In genomic region chr9:21715298-21715697, GRCm38 (mm10) we compare ENCODE assay signal across 9 mouse cellular contexts. TPM values are rescaled to one million over a fixed set of nuclear protein-coding genes. Genes with fewer than 3 reads are reported as not detected.
DNase-seq lines count a peak whose midpoint lies in the region; ATAC-seq lines count a peak whose summit lies in the region.
"Had no signal": no experiment of that assay in that cellular context is flagged by ENCODE, and none has a peak within 500 bp of the region (broad histone marks: within the 10 kb centered on the region; RNA-seq: fewer than 3 reads in every experiment).

No protein-coding gene starts in this region.

- no peaks in the 10 kb centered on the region for H3K36me3 ChIP-seq in kidney, embryonic 14.5 days (ENCODE audit: control insufficient read depth, insufficient read depth, low read length)
- no peaks in the 10 kb centered on the region for H3K36me3 ChIP-seq in intestine, embryonic 15.5 days
- 0 out of 2 replicates have a peak, but pooled peaks cover 2% of the 10 kb centered on the region for H3K36me3 ChIP-seq in forebrain, embryonic 14.5 days (ENCODE audit: control insufficient read depth, insufficient read depth, low read length)
- H3K36me3 ChIP-seq in midbrain, embryonic 14.5 days (ENCODE audit: control insufficient read depth, insufficient read depth, low read length), result no peaks in the 10 kb centered on the region
- no peaks in the 10 kb centered on the region for H3K36me3 ChIP-seq in hindbrain, embryonic 11.5 days (ENCODE audit: control insufficient read depth, insufficient read depth, low read length)

- H3K27me3 ChIP-seq in kidney, embryonic 14.5 days (ENCODE audit: control insufficient read depth, insufficient read depth, low read length), result no peaks in the 10 kb centered on the region
- H3K27me3 ChIP-seq in intestine, embryonic 15.5 days (replicated peaks), result no peaks in the 10 kb centered on the region
- H3K27me3 ChIP-seq in forebrain, embryonic 14.5 days (replicated peaks; ENCODE audit: control insufficient read depth, insufficient read depth, low read length), result no peaks in the 10 kb centered on the region
- H3K27me3 ChIP-seq in midbrain, embryonic 14.5 days (ENCODE audit: control insufficient read depth, insufficient read depth, low read length), result no peaks in the 10 kb centered on the region
- H3K27me3 ChIP-seq in hindbrain, embryonic 11.5 days (ENCODE audit: control insufficient read depth, insufficient read depth, low read length), result no peaks in the 10 kb centered on the region

- no peak overlapping the region for H3K4me3 ChIP-seq in kidney, embryonic 14.5 days (ENCODE audit: low read length)
- no peak overlapping the region for H3K4me3 ChIP-seq in brown adipose tissue, adult 24 weeks (ENCODE audit: insufficient read depth, low read depth, low read length)
- no peak overlapping the region for H3K4me3 ChIP-seq in intestine, embryonic 15.5 days (replicated peaks)
- no peak overlapping the region for H3K4me3 ChIP-seq in forebrain, embryonic 14.5 days (ENCODE audit: low read depth, low read length)
- H3K4me3 ChIP-seq in midbrain, embryonic 14.5 days (replicated peaks; ENCODE audit: low read depth, low read length), result no peak overlapping the region
- no peak overlapping the region for H3K4me3 ChIP-seq in hindbrain, embryonic 11.5 days (ENCODE audit: low read depth, low read length)
- H3K4me3 ChIP-seq: limb, embryonic 10.5 days had no signal

- no peaks in the 10 kb centered on the region for H3K9me3 ChIP-seq in kidney, embryonic 14.5 days (ENCODE audit: control insufficient read depth, low read length)
- no peaks in the 10 kb centered on the region for H3K9me3 ChIP-seq in intestine, embryonic 15.5 days
- no peaks in the 10 kb centered on the region for H3K9me3 ChIP-seq in forebrain, embryonic 14.5 days (replicated peaks; ENCODE audit: control insufficient read depth, low read length)
- H3K9me3 ChIP-seq in midbrain, embryonic 14.5 days (ENCODE audit: control insufficient read depth, low read length), result no peaks in the 10 kb centered on the region
- no peaks in the 10 kb centered on the region for H3K9me3 ChIP-seq in hindbrain, embryonic 11.5 days (ENCODE audit: control insufficient read depth, low read length)
- H3K9me3 ChIP-seq: limb, embryonic 10.5 days had no signal

- peak; percentile 60; the same call in 1 of the 2 replicates for ATAC-seq in kidney, embryonic 14.5 days (ENCODE audit: low FRiP score, low TSS enrichment)
- peak; percentile 92 for ATAC-seq in intestine, embryonic 15.5 days
- ATAC-seq in forebrain, embryonic 14.5 days, result no peak
- no peak for ATAC-seq in midbrain, embryonic 14.5 days (ENCODE audit: low FRiP score, low TSS enrichment)
- no peak for ATAC-seq in hindbrain, embryonic 11.5 days (ENCODE audit: low FRiP score)

- H3K4me2 ChIP-seq in kidney, embryonic 14.5 days (replicated peaks; ENCODE audit: low read depth, low read length), result no peak overlapping the region
- H3K4me2 ChIP-seq in intestine, embryonic 15.5 days (replicated peaks), result no peak overlapping the region
- no peak overlapping the region for H3K4me2 ChIP-seq in forebrain, embryonic 14.5 days (ENCODE audit: low read length)
- H3K4me2 ChIP-seq in midbrain, embryonic 14.5 days (ENCODE audit: low read length), result no peak overlapping the region
- no peak overlapping the region for H3K4me2 ChIP-seq in hindbrain, embryonic 11.5 days (replicated peaks; ENCODE audit: low read depth, low read length)

- no peak for DNase-seq in kidney, postnatal 25 days
- peak; percentile 17 to 24 for DNase-seq in natural killer cell, adult 2 months (ENCODE audit: low spot score in 2 of 2)
- no peak for DNase-seq in forebrain, embryonic 14.5 days (ENCODE audit: low spot score)
- DNase-seq in midbrain, embryonic 14.5 days, result no peak
- DNase-seq in hindbrain, embryonic 11.5 days (ENCODE audit: low spot score), result no peak

- no peak overlapping the region for H3K9ac ChIP-seq in kidney, embryonic 14.5 days (ENCODE audit: low read depth, low read length)
- H3K9ac ChIP-seq in intestine, embryonic 15.5 days, result no peak overlapping the region
- no peak overlapping the region for H3K9ac ChIP-seq in forebrain, embryonic 14.5 days (ENCODE audit: low read length)
- H3K9ac ChIP-seq in midbrain, embryonic 14.5 days (replicated peaks; ENCODE audit: low read length), result no peak overlapping the region
- no peak overlapping the region for H3K9ac ChIP-seq in hindbrain, embryonic 11.5 days (ENCODE audit: low read depth, low read length)

- WGBS in kidney, embryonic 14.5 days, result 63% methylated on average over 4 of the region's 4 CpGs
- WGBS in intestine, embryonic 15.5 days, result 35% methylated on average over 4 of the region's 4 CpGs
- 74% methylated on average over 4 of the region's 4 CpGs for WGBS in forebrain, embryonic 14.5 days
- WGBS in midbrain, embryonic 14.5 days, result 69% methylated on average over 4 of the region's 4 CpGs
- 53% methylated on average over 4 of the region's 4 CpGs for WGBS in hindbrain, embryonic 11.5 days

- no peaks in the 10 kb centered on the region for H3K4me1 ChIP-seq in kidney, embryonic 14.5 days (ENCODE audit: control insufficient read depth, insufficient read depth, low read length)
- H3K4me1 ChIP-seq in brown adipose tissue, adult 24 weeks (ENCODE audit: control insufficient read depth, insufficient read depth, insufficient read length, low read length), result no peaks in the 10 kb centered on the region
- H3K4me1 ChIP-seq in intestine, embryonic 15.5 days (replicated peaks), result 0 out of 2 replicates have a peak, but pooled peaks cover 3% of the 10 kb centered on the region
- H3K4me1 ChIP-seq in forebrain, embryonic 14.5 days (ENCODE audit: control insufficient read depth, insufficient read depth, low read length), result no peaks in the 10 kb centered on the region
- no peaks in the 10 kb centered on the region for H3K4me1 ChIP-seq in midbrain, embryonic 14.5 days (ENCODE audit: control insufficient read depth, insufficient read depth, low read length)
- no peaks in the 10 kb centered on the region for H3K4me1 ChIP-seq in hindbrain, embryonic 11.5 days (replicated peaks; ENCODE audit: control insufficient read depth, insufficient read depth, low read length)
- H3K4me1 ChIP-seq: limb, embryonic 10.5 days had no signal

- no peak overlapping the region for H3K27ac ChIP-seq in kidney, embryonic 14.5 days (ENCODE audit: low read depth, low read length)
- H3K27ac ChIP-seq in brown adipose tissue, adult 24 weeks (replicated peaks; ENCODE audit: low read depth, low read length), result 0 out of 2 replicates have a peak overlapping the region, but pooled peaks have one; percentile 16
- 0 out of 2 replicates have a peak overlapping the region, but pooled peaks have one; percentile 10 for H3K27ac ChIP-seq in intestine, embryonic 15.5 days
- H3K27ac ChIP-seq in forebrain, embryonic 14.5 days (ENCODE audit: low read depth, low read length), result no peak overlapping the region
- no peak overlapping the region for H3K27ac ChIP-seq in midbrain, embryonic 14.5 days (replicated peaks; ENCODE audit: low read depth, low read length)
- H3K27ac ChIP-seq in hindbrain, embryonic 11.5 days (ENCODE audit: low read depth, low read length), result no peak overlapping the region
- H3K27ac ChIP-seq: limb, embryonic 10.5 days had no signal

RNA-seq across cellular contexts. Expression of gene Ldlr, which starts 8.0 kb away (rescaled TPM):
- polyA plus RNA-seq in kidney, embryonic 14.5 days (2014; fragmentation: Nextera tagmentation; extraction: Ambion mirVana), result 13.2 and 15.8 TPM in 2 replicates
- 11.2 and 29.0 TPM in 2 replicates for polyA plus RNA-seq in brown adipose tissue, adult 24 weeks (2012; ENCODE audit: insufficient read depth, insufficient read length, missing spikeins)
- 76.7 and 81.2 TPM in 2 replicates for polyA plus RNA-seq in intestine, embryonic 15.5 days (2015; fragmentation: Nextera tagmentation; extraction: Ambion mirVana)
- 5.2 and 6.8 TPM in 2 replicates for polyA plus RNA-seq in forebrain, embryonic 14.5 days (2014; fragmentation: Nextera tagmentation; extraction: Ambion mirVana)
- polyA plus RNA-seq in midbrain, embryonic 14.5 days (2014; fragmentation: Nextera tagmentation; extraction: Ambion mirVana), result 8.2 and 9.4 TPM in 2 replicates
- 17.9 and 22.0 TPM in 2 replicates for polyA plus RNA-seq in hindbrain, embryonic 11.5 days (2014; fragmentation: Nextera tagmentation; extraction: Ambion mirVana)

RNA-seq across cellular contexts. Expression of gene Spc24, which starts 44.8 kb away (rescaled TPM):
- 139 and 150 TPM in 2 replicates for polyA plus RNA-seq in kidney, embryonic 14.5 days (2014; fragmentation: Nextera tagmentation; extraction: Ambion mirVana)
- not detected in 2 replicates for polyA plus RNA-seq in brown adipose tissue, adult 24 weeks (2012; ENCODE audit: insufficient read depth, insufficient read length, missing spikeins)
- polyA plus RNA-seq in intestine, embryonic 15.5 days (2015; fragmentation: Nextera tagmentation; extraction: Ambion mirVana), result 94.2 and 107 TPM in 2 replicates
- polyA plus RNA-seq in forebrain, embryonic 14.5 days (2014; fragmentation: Nextera tagmentation; extraction: Ambion mirVana), result 53.7 and 64.3 TPM in 2 replicates
- 19.9 and 21.4 TPM in 2 replicates for polyA plus RNA-seq in midbrain, embryonic 14.5 days (2014; fragmentation: Nextera tagmentation; extraction: Ambion mirVana)
- 94.3 and 101 TPM in 2 replicates for polyA plus RNA-seq in hindbrain, embryonic 11.5 days (2014; fragmentation: Nextera tagmentation; extraction: Ambion mirVana)

Comparison
In these comparisons a context has a peak if more than half of its experiments do, and no peak if none do; other contexts are left out.
1. ATAC-seq: peak in kidney, embryonic 14.5 days (single experiment) and intestine, embryonic 15.5 days (single experiment); none in forebrain, embryonic 14.5 days (single experiment), midbrain, embryonic 14.5 days (single experiment) and hindbrain, embryonic 11.5 days (single experiment).
2. H3K27ac ChIP-seq: peak in brown adipose tissue, adult 24 weeks (single experiment) and intestine, embryonic 15.5 days (single experiment); none in kidney, embryonic 14.5 days (single experiment), forebrain, embryonic 14.5 days (single experiment), midbrain, embryonic 14.5 days (single experiment) and hindbrain, embryonic 11.5 days (single experiment).
3. DNase-seq: peak in natural killer cell, adult 2 months (2 of 2); none in kidney, postnatal 25 days (0 of 2), forebrain, embryonic 14.5 days (single experiment), midbrain, embryonic 14.5 days (single experiment) and hindbrain, embryonic 11.5 days (single experiment).
4. RNA of gene Spc24, which starts 44.8 kb away (polyA plus RNA-seq): 139 to 150 TPM in kidney, embryonic 14.5 days, 94.3 to 101 TPM in hindbrain, embryonic 11.5 days, 94.2 to 107 TPM in intestine, embryonic 15.5 days, 53.7 to 64.3 TPM in forebrain, embryonic 14.5 days and 19.9 to 21.4 TPM in midbrain, embryonic 14.5 days; not detected in brown adipose tissue, adult 24 weeks; every median in the first group is over 10 times any median in the second.